Mouse (Mus musculus) right cerebral cortex, postnatal 4 days (tissue): ENCODE measurements around the gene Tmprss4.

Experiments
- DNase-seq: peaks from one replicate; pipeline ENCODE4 v3.0.0-alpha.2; 2022

Tmprss4 gene

GRCm38 (mm10) chr9:45203797-45204410, at the start of gene Tmprss4:
Gene Tmprss4, minus strand, starts transcription at chr9:45204092.
- no peak for DNase-seq

GRCm38 (mm10) chr9:45252395-45252794, 48.5 kb upstream of the Tmprss4 start:
- DNase-seq: no peak

GRCm38 (mm10) chr9:45251990-45252389, 48.1 kb upstream of the Tmprss4 start:
- DNase-seq: no peak

- no peak for DNase-seq
Observed at GRCm38 (mm10) chr9:45251281-45251680, 47.4 kb upstream of the Tmprss4 start.

- no peak for DNase-seq
Observed at GRCm38 (mm10) chr9:45250306-45250705, 46.4 kb upstream of the Tmprss4 start.

GRCm38 (mm10) chr9:45247536-45247935, 43.6 kb upstream of the Tmprss4 start:
- no peak for DNase-seq

GRCm38 (mm10) chr9:45246060-45246459, 42.2 kb upstream of the Tmprss4 start:
- DNase-seq: no peak

GRCm38 (mm10) chr9:45245432-45245831, 41.5 kb upstream of the Tmprss4 start:
- no peak for DNase-seq

- no peak for DNase-seq
Observed at GRCm38 (mm10) chr9:45241397-45241796, 37.5 kb upstream of the Tmprss4 start.

- no peak for DNase-seq
Observed at GRCm38 (mm10) chr9:45236744-45237143, 32.9 kb upstream of the Tmprss4 start.

GRCm38 (mm10) chr9:45235668-45236227, 31.9 kb upstream of the Tmprss4 start:
- DNase-seq: no peak

- no peak for DNase-seq
Observed at GRCm38 (mm10) chr9:45229359-45229758, 25.5 kb upstream of the Tmprss4 start.

GRCm38 (mm10) chr9:45221567-45221966, 17.7 kb upstream of the Tmprss4 start:
- DNase-seq: peak; percentile 100

GRCm38 (mm10) chr9:45219644-45220043, 15.8 kb upstream of the Tmprss4 start:
- no peak for DNase-seq

- DNase-seq: no peak
Observed at GRCm38 (mm10) chr9:45215526-45216179, 11.8 kb upstream of the Tmprss4 start.

GRCm38 (mm10) chr9:45212001-45212400, 8.1 kb upstream of the Tmprss4 start:
- DNase-seq: no peak

GRCm38 (mm10) chr9:45207015-45207743, 3.3 kb upstream of the Tmprss4 start:
- DNase-seq: no peak

- no peak for DNase-seq
Observed at GRCm38 (mm10) chr9:45206121-45206520, 2.2 kb upstream of the Tmprss4 start.

GRCm38 (mm10) chr9:45205143-45205542, 1.3 kb upstream of the Tmprss4 start:
- DNase-seq: no peak

GRCm38 (mm10) chr9:45202021-45202798, 1.7 kb downstream of the Tmprss4 start:
- DNase-seq: no peak

- no peak for DNase-seq
Observed at GRCm38 (mm10) chr9:45201319-45201947, 2.5 kb downstream of the Tmprss4 start.

GRCm38 (mm10) chr9:45197549-45197948, 6.3 kb downstream of the Tmprss4 start:
- no peak for DNase-seq
